Mouse (Mus musculus): ENCODE measurements at regions not wholly inside any gene's neighbourhood (a gene's known extent, or its start where the extent isn't known, plus 50 kb on each side); places are given as distances from the start of the nearest gene placed in this dataset.

DNA sequence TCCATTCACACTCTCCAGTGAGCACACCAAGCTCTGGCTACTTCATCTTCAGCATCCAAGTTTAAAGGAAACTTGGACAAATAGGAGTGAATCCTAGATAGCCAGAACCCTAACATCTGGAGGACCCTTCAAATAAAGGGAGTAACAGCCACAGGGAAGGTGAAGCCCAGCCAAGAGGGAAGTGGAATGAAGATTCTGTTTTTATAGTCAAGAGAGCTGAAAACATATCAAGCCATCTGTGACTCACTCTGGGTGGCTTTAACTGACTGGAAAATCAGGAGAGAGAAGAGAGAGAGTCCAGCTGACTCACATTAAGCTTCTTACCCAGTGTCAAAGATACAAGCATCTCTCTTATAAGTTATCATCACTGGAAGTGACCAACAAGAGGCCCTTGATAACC lies 169.6 kb upstream of the Trib2 start:
- no peaks in the 10 kb centered on the region for H3K36me3 ChIP-seq (ENCODE audit: control insufficient read depth, insufficient read depth, low read length)
- no peaks in the 10 kb centered on the region for H3K9me3 ChIP-seq (ENCODE audit: control insufficient read depth, low read length)
- no peak overlapping the region for H3K4me3 ChIP-seq (ENCODE audit: low read depth, low read length)
- no peaks in the 10 kb centered on the region for H3K4me1 ChIP-seq (replicated peaks; ENCODE audit: control insufficient read depth, insufficient read depth, low read length)
- ATAC-seq (replicated peaks; ENCODE audit: low FRiP score), result no peak
- H3K9ac ChIP-seq (ENCODE audit: low read depth, low read length), result no peak overlapping the region
- H3K27me3 ChIP-seq (replicated peaks; ENCODE audit: control insufficient read depth, insufficient read depth, low read length), result no peaks in the 10 kb centered on the region
- DNase-seq (ENCODE audit: low spot score), result no peak
- H3K27ac ChIP-seq (ENCODE audit: low read depth, low read length), result no peak overlapping the region
- no peak overlapping the region for H3K4me2 ChIP-seq

DNA sequence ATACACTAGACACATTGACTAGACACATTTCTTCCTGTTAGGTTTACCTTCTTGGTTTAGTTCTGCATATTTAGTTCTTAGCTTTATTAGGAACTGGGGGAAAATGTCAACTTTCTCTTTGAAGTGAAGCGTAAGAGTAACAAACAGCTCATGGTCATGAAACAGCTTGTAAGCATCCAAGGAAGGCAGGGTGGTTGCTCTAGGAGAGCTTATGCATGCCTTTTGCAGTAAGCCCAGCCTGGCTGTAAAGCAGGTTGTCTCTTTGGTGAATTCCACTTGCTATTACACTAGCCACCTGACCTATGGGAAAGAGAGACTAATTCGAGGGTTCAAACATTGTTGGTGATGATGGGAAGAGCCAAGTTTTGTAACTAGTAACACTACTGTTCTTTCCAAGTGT lies 168.9 kb upstream of the Trib2 start:
- Histone ChIP-seq H3K4me2 (no peak overlapping the region), H3K36me3 (ENCODE audit: control insufficient read depth, insufficient read depth, low read length) (no peaks in the 10 kb centered on the region), H3K27me3 (replicated peaks; ENCODE audit: control insufficient read depth, insufficient read depth, low read length) (no peaks in the 10 kb centered on the region), H3K27ac (ENCODE audit: low read depth, low read length) (no peak overlapping the region), H3K9me3 (ENCODE audit: control insufficient read depth, low read length) (no peaks in the 10 kb centered on the region), H3K9ac (ENCODE audit: low read depth, low read length) (no peak overlapping the region), H3K4me1 (replicated peaks; ENCODE audit: control insufficient read depth, insufficient read depth, low read length) (no peaks in the 10 kb centered on the region), H3K4me3 (ENCODE audit: low read depth, low read length) (no peak overlapping the region)
- ATAC-seq (replicated peaks; ENCODE audit: low FRiP score) (no peak), DNase-seq (ENCODE audit: low spot score) (no peak)
- 78% methylated on average over 2 of the region's 2 CpGs for WGBS

DNA sequence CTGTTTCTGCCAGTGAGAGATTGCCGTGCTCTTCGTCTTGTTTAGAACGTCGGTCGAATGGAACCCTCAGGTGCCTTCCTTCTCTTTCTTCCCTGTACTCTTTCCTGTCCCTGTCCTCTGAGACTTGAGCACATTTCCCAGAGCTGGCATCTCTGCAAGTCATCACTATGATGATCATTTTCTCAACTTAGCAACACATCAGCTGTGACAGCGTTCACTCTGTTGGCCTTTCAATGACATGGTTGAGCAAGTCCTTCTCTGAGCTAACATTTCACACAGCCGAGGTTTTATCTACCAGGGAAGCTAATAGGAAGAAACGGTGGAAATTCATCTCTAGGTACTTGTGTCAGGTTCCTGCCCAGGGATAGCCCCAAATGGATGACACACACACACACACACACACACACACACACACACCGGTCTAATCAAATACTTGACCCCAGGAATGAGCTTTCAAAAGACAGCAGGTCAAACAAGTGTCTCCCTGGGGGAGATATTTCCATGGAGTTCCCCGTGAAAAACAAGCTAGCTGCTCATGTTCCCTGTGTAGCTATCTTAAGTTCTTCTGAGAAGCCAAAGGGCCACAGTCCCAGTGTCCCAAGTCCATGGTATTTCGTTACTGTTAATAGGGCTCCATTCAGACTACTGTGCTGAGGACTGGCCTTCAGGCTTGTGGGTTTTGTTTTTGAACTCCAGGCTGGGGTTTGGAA lies 167.0 kb upstream of the Trib2 start:
- WGBS, result 83% methylated on average over 11 of the region's 11 CpGs
- Histone ChIP-seq H3K4me1 (replicated peaks; ENCODE audit: control insufficient read depth, insufficient read depth, low read length) (no peaks in the 10 kb centered on the region), H3K27me3 (replicated peaks; ENCODE audit: control insufficient read depth, insufficient read depth, low read length) (no peaks in the 10 kb centered on the region), H3K27ac (ENCODE audit: low read depth, low read length) (no peak overlapping the region), H3K36me3 (ENCODE audit: control insufficient read depth, insufficient read depth, low read length) (no peaks in the 10 kb centered on the region), H3K4me2 (no peak overlapping the region), H3K9ac (ENCODE audit: low read depth, low read length) (no peak overlapping the region), H3K4me3 (ENCODE audit: low read depth, low read length) (no peak overlapping the region), H3K9me3 (ENCODE audit: control insufficient read depth, low read length) (no peaks in the 10 kb centered on the region)
- DNase-seq (ENCODE audit: low spot score), result no peak
- no peak for ATAC-seq (replicated peaks; ENCODE audit: low FRiP score)

DNA sequence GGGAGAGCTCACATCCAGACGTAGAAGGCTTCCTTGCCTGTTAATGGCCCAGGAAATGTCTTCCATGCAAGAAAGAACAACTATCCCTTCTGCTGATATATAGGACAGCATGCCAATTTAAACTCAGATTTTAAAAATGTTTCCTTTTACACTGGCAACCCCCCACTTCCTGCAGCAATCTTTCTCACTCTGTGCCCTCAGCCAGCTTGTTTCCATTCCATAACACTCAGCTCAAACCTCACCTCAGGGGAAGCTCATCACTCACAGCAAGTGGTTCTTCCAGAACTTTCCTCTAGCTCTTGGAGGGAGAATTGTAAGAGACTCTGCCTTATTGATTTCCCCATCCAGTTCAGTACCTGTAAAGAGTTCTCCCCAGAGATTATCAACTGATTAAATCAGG lies 165.0 kb upstream of the Trib2 start:
- Histone ChIP-seq H3K4me1 (replicated peaks; ENCODE audit: control insufficient read depth, insufficient read depth, low read length) (no peaks in the 10 kb centered on the region), H3K9me3 (ENCODE audit: control insufficient read depth, low read length) (no peaks in the 10 kb centered on the region), H3K9ac (ENCODE audit: low read depth, low read length) (no peak overlapping the region), H3K4me3 (ENCODE audit: low read depth, low read length) (no peak overlapping the region), H3K36me3 (ENCODE audit: control insufficient read depth, insufficient read depth, low read length) (no peaks in the 10 kb centered on the region), H3K27ac (ENCODE audit: low read depth, low read length) (no peak overlapping the region), H3K4me2 (no peak overlapping the region), H3K27me3 (replicated peaks; ENCODE audit: control insufficient read depth, insufficient read depth, low read length) (no peaks in the 10 kb centered on the region)
- WGBS, result 42% methylated on average over 1 of the region's 1 CpGs
- ATAC-seq (replicated peaks; ENCODE audit: low FRiP score) (no peak), DNase-seq (ENCODE audit: low spot score) (no peak)

DNA sequence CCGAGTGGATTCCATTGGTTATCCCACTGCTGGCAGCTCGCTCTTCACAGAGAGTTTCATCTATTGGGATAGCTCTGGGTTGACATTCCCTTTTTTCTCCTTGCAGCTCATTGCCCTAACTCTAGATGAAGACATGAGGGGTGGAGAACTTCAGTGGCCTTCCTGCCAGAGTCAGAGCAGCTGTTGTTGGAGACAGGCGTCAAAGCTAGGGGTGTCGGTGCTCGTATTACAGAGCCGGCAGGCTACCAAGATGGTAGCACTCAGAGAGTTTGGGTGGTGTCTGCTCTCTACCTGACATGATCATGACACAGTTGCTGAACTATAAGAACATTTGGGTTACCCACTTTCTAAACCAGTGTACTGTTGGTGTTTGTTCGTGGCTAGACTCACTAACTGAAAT lies 162.5 kb upstream of the Trib2 start:
- H3K4me3 ChIP-seq (ENCODE audit: low read depth, low read length), result no peak overlapping the region
- H3K27me3 ChIP-seq (replicated peaks; ENCODE audit: control insufficient read depth, insufficient read depth, low read length), result no peaks in the 10 kb centered on the region
- H3K27ac ChIP-seq (ENCODE audit: low read depth, low read length), result no peak overlapping the region
- H3K4me2 ChIP-seq, result no peak overlapping the region
- no peaks in the 10 kb centered on the region for H3K9me3 ChIP-seq (ENCODE audit: control insufficient read depth, low read length)
- DNase-seq (ENCODE audit: low spot score), result no peak
- H3K9ac ChIP-seq (ENCODE audit: low read depth, low read length), result no peak overlapping the region
- ATAC-seq (replicated peaks; ENCODE audit: low FRiP score), result no peak
- 86% methylated on average over 7 of the region's 7 CpGs for WGBS
- H3K4me1 ChIP-seq (replicated peaks; ENCODE audit: control insufficient read depth, insufficient read depth, low read length), result no peaks in the 10 kb centered on the region
- H3K36me3 ChIP-seq (ENCODE audit: control insufficient read depth, insufficient read depth, low read length), result no peaks in the 10 kb centered on the region

DNA sequence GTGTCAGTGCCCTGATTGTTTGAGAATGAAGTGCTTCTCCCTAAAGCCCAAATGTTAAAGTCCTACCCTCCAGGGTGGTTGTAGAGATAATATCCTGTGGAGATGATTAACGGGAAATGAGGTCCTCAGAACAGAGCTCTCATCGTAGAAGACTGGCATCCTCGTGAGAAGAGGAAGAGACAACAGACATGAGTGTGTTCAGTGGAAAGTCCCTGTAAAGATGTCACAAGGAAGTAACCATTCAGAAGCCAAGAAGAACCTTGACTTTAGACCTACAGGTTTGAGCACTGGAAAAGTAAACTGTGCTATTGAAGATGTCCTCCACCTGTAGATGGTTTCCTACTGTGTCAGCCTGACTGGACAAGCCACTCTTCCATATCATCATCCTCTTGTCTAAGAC lies 155.1 kb upstream of the Trib2 start:
- DNase-seq (ENCODE audit: low spot score) (no peak), ATAC-seq (replicated peaks; ENCODE audit: low FRiP score) (no peak)
- Histone ChIP-seq H3K27me3 (replicated peaks; ENCODE audit: control insufficient read depth, insufficient read depth, low read length) (no peaks in the 10 kb centered on the region), H3K27ac (ENCODE audit: low read depth, low read length) (no peak overlapping the region), H3K4me3 (ENCODE audit: low read depth, low read length) (no peak overlapping the region), H3K36me3 (ENCODE audit: control insufficient read depth, insufficient read depth, low read length) (no peaks in the 10 kb centered on the region), H3K4me1 (replicated peaks; ENCODE audit: control insufficient read depth, insufficient read depth, low read length) (no peaks in the 10 kb centered on the region), H3K4me2 (no peak overlapping the region), H3K9ac (ENCODE audit: low read depth, low read length) (no peak overlapping the region), H3K9me3 (ENCODE audit: control insufficient read depth, low read length) (no peaks in the 10 kb centered on the region)
- 62% methylated on average over 3 of the region's 3 CpGs for whole genome bisulfite sequencing

DNA sequence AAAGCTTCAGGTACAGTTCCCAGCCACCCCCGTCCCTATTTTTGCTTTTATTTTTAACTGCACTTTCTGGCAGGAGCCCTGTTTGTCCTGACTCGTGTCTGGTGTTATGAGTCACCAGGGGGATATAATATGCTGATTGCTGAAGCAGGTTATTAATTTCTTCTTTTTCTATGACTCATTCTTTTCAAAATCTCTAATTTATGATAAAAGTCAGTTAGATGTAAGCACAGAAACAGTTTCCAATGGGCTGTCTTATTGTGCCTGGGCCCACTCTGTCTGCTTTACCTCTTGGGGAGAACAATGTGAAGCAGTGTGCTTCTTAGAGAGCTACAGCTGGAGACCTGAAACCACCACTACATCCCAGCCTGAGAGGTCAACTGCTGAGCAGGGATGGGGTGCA lies 153.5 kb upstream of the Trib2 start:
- DNase-seq (ENCODE audit: low spot score) (no peak), ATAC-seq (replicated peaks; ENCODE audit: low FRiP score) (no peak)
- no peaks in the 10 kb centered on the region for H3K36me3 ChIP-seq (ENCODE audit: control insufficient read depth, insufficient read depth, low read length)
- H3K27me3 ChIP-seq (replicated peaks; ENCODE audit: control insufficient read depth, insufficient read depth, low read length), result no peaks in the 10 kb centered on the region
- H3K9me3 ChIP-seq (ENCODE audit: control insufficient read depth, low read length), result no peaks in the 10 kb centered on the region
- 80% methylated on average over 2 of the region's 2 CpGs for WGBS
- H3K9ac ChIP-seq (ENCODE audit: low read depth, low read length), result no peak overlapping the region
- H3K4me2 ChIP-seq, result no peak overlapping the region
- H3K4me3 ChIP-seq (ENCODE audit: low read depth, low read length), result no peak overlapping the region
- no peaks in the 10 kb centered on the region for H3K4me1 ChIP-seq (replicated peaks; ENCODE audit: control insufficient read depth, insufficient read depth, low read length)
- H3K27ac ChIP-seq (ENCODE audit: low read depth, low read length), result no peak overlapping the region

DNA sequence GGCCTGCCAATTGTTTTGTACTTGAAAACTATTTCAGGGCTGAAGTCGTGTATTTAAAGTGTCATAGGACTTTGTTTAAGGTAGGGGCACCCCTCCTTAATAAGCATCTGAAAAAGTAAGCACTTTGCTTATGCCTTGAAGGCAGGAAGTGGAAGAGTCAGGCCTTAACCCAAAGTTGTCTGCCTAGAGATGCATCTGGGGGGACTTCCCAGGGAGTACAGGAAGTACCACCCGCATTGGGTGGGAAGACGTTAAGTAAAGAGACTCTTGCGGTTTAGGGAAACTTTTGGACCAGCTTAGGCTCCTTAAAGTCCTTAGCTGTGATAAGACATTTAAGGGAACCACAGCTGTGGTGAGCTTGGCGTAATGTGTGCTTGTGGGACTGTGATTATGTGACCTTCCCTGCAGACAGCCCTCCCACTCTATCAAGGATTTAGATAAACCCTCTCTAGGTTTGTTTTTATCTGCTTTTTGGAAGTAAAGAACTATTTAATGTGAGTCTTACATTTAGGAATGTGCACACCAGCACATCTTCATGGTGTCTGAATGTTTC lies 150.9 kb upstream of the Trib2 start:
- 30% methylated on average over 5 of the region's 5 CpGs for WGBS
- Histone ChIP-seq H3K4me2 (no peak overlapping the region), H3K36me3 (ENCODE audit: control insufficient read depth, insufficient read depth, low read length) (no peaks in the 10 kb centered on the region), H3K27ac (ENCODE audit: low read depth, low read length) (no peak overlapping the region), H3K9me3 (ENCODE audit: control insufficient read depth, low read length) (no peaks in the 10 kb centered on the region), H3K9ac (ENCODE audit: low read depth, low read length) (no peak overlapping the region), H3K4me1 (replicated peaks; ENCODE audit: control insufficient read depth, insufficient read depth, low read length) (no peaks in the 10 kb centered on the region), H3K27me3 (replicated peaks; ENCODE audit: control insufficient read depth, insufficient read depth, low read length) (no peaks in the 10 kb centered on the region), H3K4me3 (ENCODE audit: low read depth, low read length) (no peak overlapping the region)
- DNase-seq (ENCODE audit: low spot score) (no peak), ATAC-seq (replicated peaks; ENCODE audit: low FRiP score) (no peak)

DNA sequence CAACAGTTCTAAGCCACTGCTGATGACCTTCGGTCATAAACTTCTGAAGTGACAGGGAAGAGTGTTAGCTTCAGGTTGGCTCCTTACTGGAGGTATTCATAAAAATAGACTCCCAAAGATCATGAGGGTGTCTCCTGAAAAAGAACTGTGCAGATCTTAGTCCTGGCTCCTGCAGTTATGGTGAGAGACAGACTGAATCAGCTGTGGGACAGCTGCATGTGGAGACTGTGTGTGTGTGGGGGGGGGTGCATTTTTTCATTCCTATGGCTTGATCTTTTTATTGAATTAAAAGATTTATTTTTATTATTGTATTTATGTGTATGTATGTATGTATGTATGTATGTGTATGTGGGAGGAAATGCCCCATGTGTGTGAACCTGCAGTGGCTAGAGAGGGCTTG lies 149.9 kb upstream of the Trib2 start:
- H3K4me3 ChIP-seq (ENCODE audit: low read depth, low read length), result no peak overlapping the region
- no peaks in the 10 kb centered on the region for H3K4me1 ChIP-seq (replicated peaks; ENCODE audit: control insufficient read depth, insufficient read depth, low read length)
- WGBS, result 89% methylated on average over 1 of the region's 1 CpGs
- H3K27me3 ChIP-seq (replicated peaks; ENCODE audit: control insufficient read depth, insufficient read depth, low read length), result no peaks in the 10 kb centered on the region
- DNase-seq (ENCODE audit: low spot score) (no peak), ATAC-seq (replicated peaks; ENCODE audit: low FRiP score) (no peak)
- no peaks in the 10 kb centered on the region for H3K9me3 ChIP-seq (ENCODE audit: control insufficient read depth, low read length)
- no peaks in the 10 kb centered on the region for H3K36me3 ChIP-seq (ENCODE audit: control insufficient read depth, insufficient read depth, low read length)
- H3K9ac ChIP-seq (ENCODE audit: low read depth, low read length), result no peak overlapping the region
- no peak overlapping the region for H3K27ac ChIP-seq (ENCODE audit: low read depth, low read length)
- no peak overlapping the region for H3K4me2 ChIP-seq
